Mouse (Mus musculus) kidney, postnatal 0 days (tissue): ENCODE results near the gene Adk. TPM values are rescaled to one million over a fixed set of nuclear protein-coding genes. Genes with fewer than 3 reads are reported as not detected.
A peak's percentile ranks its signal among the peaks of the same experiment; 100 is the strongest.

Experiments
- ATAC-seq: fragments of 200-750 bp; cut with Nextera tagmentation; replicated peaks from 2 replicates; pipeline ENCODE4 v1.8.0; 2017; ENCODE audit warnings: low read depth, moderate number of reproducible peaks, moderate TSS enrichment, moderate library complexity; ENCODE audit not compliant: low FRiP score
- DNase-seq: peaks from one replicate; pipeline ENCODE4 v3.0.0-alpha.2; 2016; ENCODE audit warnings: low spot score
- H3K27ac ChIP-seq: fragments of 300-500 bp; sonication (generic); 2 replicates; pipeline ENCODE4 v1.5.1; 2014; ENCODE audit warnings: mild to moderate bottlenecking
- H3K27me3 ChIP-seq: fragments of 300-500 bp; sonication (generic); 2 replicates; pipeline ENCODE4 v1.6.1; 2014; ENCODE audit warnings: low read length, mixed read lengths; ENCODE audit not compliant: insufficient read depth
- H3K36me3 ChIP-seq: fragments of 300-500 bp; sonication (generic); 2 replicates; pipeline ENCODE4 v1.6.1; 2014; ENCODE audit warnings: low read length, mixed read lengths; ENCODE audit not compliant: insufficient read depth
- H3K4me1 ChIP-seq: fragments of 300-500 bp; sonication (generic); replicated peaks from 2 replicates; pipeline ENCODE4 v1.6.1; 2014; ENCODE audit warnings: antibody characterized with exemption, low read length, mixed read lengths; ENCODE audit not compliant: insufficient read depth
- H3K4me2 ChIP-seq: fragments of 300-500 bp; sonication (generic); 2 replicates; pipeline ENCODE4 v1.6.1; 2014; ENCODE audit warnings: mild to moderate bottlenecking, low read length, moderate library complexity, mixed read lengths
- H3K4me3 ChIP-seq: fragments of 300-500 bp; sonication (generic); replicated peaks from 2 replicates; pipeline ENCODE4 v1.5.1; 2014; ENCODE audit warnings: low read depth, low read length
- H3K9ac ChIP-seq: fragments of 300-500 bp; sonication (generic); 2 replicates; pipeline ENCODE4 v1.6.1; 2014; ENCODE audit warnings: low read depth, low read length
- H3K9me3 ChIP-seq: fragments of 300-500 bp; sonication (generic); replicated peaks from 2 replicates; pipeline ENCODE4 v1.6.1; 2016; ENCODE audit warnings: low read length, inconsistent platforms, mixed read lengths
- CTCF ChIP-seq: IDR thresholded peaks from 2 replicates; pipeline ENCODE4 v1.5.1; 2016; ENCODE audit warnings: antibody characterized with exemption, low read depth, mild to moderate bottlenecking, moderate library complexity
- WGBS: fragments of 180-500 bp; shearing (Covaris S2); extraction: QIAGEN DNeasy Blood & Tissue Kit; methylation state at CpG from one replicate; pipeline ENCODE4 v1.1.7; 2014; 5-methylcytosine and 5-hydroxymethylcytosine counted together
- polyA plus RNA-seq: library from polyadenylated mRNA; unstranded; fragments of >200 nt; fragmentation: Nextera tagmentation; extraction: Ambion mirVana; gene quantifications from 2 replicates; pipeline ENCODE4 v1.2.1, GENCODE M21; 2015

The Adk gene
- polyA plus RNA-seq, 1 experiment from 2014 or later = 193 TPM

DNA sequence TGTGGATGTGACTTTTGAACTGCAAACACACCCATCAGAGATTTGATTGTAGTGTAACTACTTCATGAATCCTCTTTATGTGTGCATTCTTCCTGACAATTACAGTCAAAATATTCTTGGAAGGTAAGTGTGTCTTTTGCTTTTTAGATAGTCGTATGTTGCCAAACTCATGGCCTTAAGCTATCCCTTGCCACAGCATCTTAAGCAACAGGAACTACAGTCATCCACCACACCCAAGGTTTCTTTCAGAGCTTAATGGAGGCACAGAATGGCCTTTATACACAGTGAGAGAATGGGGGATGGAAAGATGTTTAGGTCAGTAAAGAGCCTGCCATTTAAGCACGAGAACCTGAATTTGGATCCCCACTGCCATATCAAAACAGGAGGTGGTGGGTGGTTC is 4.5 kb upstream of the Adk start:
- TF ChIP-seq CTCF = no peak
- ATAC-seq (no peak), DNase-seq (no peak)
- no peaks in the 10 kb centered on the region for H3K9me3 ChIP-seq
- H3K27ac ChIP-seq = no peak overlapping the region
- H3K36me3 ChIP-seq = 0 out of 2 replicates have a peak, but pooled peaks cover 3% of the 10 kb centered on the region
- no peaks in the 10 kb centered on the region for H3K4me1 ChIP-seq
- no peak overlapping the region for H3K4me3 ChIP-seq
- H3K27me3 ChIP-seq = no peaks in the 10 kb centered on the region
- H3K9ac ChIP-seq = no peak overlapping the region
- no peak overlapping the region for H3K4me2 ChIP-seq
- 77% methylated on average over 2 of the region's 2 CpGs for WGBS

DNA sequence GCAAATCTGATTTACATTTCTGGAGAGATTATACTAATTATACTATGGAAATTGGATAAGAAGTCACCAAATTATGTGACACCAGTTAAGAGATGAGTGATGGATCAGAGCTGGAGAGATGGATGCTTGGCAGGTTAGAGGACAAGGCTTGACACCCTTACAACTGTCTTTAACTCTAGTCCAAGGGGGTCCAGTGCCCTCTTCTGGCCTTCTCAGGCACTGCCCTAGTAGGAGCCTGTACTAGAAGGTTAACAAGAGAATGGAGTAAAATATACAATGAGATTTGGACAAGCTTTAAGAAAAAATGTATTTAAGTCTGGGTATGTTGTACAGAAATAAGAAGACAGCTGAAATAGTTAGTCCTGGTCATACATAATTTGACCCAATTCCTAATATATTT is 3.5 kb upstream of the Adk start:
- ATAC-seq (no peak), DNase-seq (peak; percentile 62)
- Histone ChIP-seq H3K36me3 (0 out of 2 replicates have a peak, but pooled peaks cover 3% of the 10 kb centered on the region), H3K9me3 (no peaks in the 10 kb centered on the region), H3K27me3 (no peaks in the 10 kb centered on the region), H3K4me2 (no peak overlapping the region), H3K4me3 (no peak overlapping the region), H3K27ac (no peak overlapping the region), H3K4me1 (0 out of 2 replicates have a peak, but pooled peaks cover 6% of the 10 kb centered on the region), H3K9ac (no peak overlapping the region)
- peak; percentile 71 for TF ChIP-seq CTCF

DNA sequence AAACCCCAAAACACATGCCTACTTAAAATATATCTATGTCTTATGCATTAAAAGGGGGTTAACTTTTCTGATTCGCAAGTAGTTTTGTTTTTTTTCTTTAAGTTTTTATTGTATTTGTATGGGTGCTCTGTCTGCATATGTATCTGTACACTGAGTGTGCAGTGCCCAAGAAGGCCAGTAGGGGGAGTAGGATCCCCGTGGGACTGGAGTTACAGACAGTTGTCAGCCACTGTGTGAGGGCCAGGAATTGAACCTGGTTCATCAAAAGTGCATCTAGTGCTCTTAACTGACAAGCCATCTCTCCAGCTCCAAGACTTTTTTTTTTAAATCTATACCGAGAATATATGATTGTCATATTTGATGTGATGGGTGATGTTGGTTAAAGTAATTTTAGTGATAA is 1.6 kb upstream of the Adk start:
- no peak for ATAC-seq
- Histone ChIP-seq H3K36me3 (no peaks in the 10 kb centered on the region), H3K4me3 (no peak overlapping the region), H3K9ac (no peak overlapping the region), H3K4me1 (0 out of 2 replicates have a peak, but pooled peaks cover 6% of the 10 kb centered on the region), H3K9me3 (no peaks in the 10 kb centered on the region), H3K4me2 (peak overlapping the region; percentile 97; the same call in 1 of the 2 replicates), H3K27me3 (no peaks in the 10 kb centered on the region), H3K27ac (no peak overlapping the region)
- DNase-seq = no peak
- WGBS = 72% methylated on average over 3 of the region's 3 CpGs
- peak; percentile 63; the same call in 1 of the 2 replicates for TF ChIP-seq CTCF

DNA sequence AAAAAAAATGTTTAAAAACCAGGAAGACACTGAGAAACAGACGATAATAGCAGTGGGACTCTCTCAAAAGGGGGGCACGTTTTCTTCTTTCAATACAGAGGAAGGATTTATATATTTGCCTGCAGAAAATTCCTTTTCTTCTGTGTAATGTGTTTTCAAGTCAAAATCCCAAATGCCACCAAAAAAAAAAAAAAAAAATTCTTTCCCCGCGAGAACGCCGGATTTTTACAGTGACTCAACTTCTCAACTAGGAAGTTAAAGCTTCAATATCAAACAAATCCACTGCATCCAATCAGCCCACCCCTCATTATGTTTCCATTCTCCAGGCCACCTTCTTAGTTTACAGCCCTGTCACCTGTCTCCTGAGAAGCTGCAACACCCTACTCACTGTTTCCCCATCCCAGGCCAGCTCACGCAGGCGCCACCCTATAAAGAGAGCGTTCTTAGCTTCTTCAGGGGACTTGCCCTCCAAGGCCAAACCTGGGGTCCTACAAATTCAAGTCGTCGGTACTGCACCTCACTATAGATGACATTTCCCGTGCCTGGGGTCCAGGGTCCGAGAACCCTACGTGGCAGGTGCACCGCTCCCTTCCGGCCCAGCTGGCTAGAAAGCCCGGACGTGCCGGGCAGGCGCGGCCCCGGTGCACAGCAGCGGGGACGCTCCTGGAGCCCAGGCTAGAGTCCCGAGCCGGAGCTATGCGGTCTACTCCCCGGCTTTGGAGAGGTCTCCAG is 828 bp upstream of the Adk start:
- DNase-seq (no peak), ATAC-seq (no peak)
- Histone ChIP-seq H3K9ac (peak overlapping the region; percentile 84), H3K4me1 (0 out of 2 replicates have a peak, but pooled peaks cover 6% of the 10 kb centered on the region), H3K36me3 (no peaks in the 10 kb centered on the region), H3K9me3 (no peaks in the 10 kb centered on the region), H3K27ac (peak overlapping the region; percentile 96), H3K27me3 (no peaks in the 10 kb centered on the region), H3K4me3 (peak overlapping the region; percentile 76), H3K4me2 (peak overlapping the region; percentile 97)
- TF ChIP-seq CTCF = no peak
- 6% methylated on average over 28 of the region's 28 CpGs for WGBS

DNA sequence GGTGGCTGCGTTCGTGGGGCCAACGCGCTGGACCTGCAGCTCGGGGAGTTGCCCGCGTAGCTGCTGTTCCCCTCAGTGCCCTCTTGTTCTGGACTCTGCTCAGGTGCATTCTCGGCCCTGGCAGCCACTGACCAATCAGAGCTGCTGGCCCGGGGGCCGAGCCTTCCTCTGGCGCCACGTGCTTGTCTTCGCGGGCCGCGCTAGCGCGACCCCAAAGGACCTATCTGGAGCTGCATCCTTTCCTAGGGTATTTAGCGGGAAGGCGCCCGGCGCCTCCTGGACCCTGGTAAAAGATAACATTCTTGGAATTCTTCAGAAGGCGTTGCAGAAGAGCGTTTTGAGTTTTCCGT is 382 bp downstream of the Adk start:
- Histone ChIP-seq H3K4me3 (peak overlapping the region; percentile 76), H3K27ac (peak overlapping the region; percentile 96), H3K9me3 (no peaks in the 10 kb centered on the region), H3K27me3 (no peaks in the 10 kb centered on the region), H3K4me1 (0 out of 2 replicates have a peak, but pooled peaks cover 6% of the 10 kb centered on the region), H3K9ac (peak overlapping the region; percentile 71), H3K36me3 (no peaks in the 10 kb centered on the region), H3K4me2 (peak overlapping the region; percentile 97)
- ATAC-seq = peak; percentile 91
- TF ChIP-seq CTCF = peak; percentile 42
- 0% methylated on average over 25 of the region's 25 CpGs for WGBS
- peak; percentile 86 for DNase-seq

DNA sequence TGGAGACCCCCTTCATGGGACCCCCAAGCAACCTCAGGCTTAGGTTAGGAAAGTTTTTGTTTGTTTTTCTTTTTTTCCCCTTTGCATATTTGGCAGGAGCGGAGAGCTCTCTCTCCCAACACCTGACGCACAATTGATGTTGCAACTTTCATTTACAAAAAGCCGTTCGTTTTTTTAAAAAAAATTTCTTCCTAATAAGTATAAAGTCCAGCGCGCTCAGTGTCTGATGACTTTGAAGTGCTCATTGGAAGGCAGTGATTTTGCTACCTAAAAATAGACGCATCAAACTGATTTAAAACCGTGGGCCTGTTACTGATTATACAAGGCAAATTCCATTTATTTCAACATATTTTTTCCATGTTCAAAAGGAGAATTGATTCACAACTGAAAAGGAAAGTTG is 777 bp downstream of the Adk start:
- no peaks in the 10 kb centered on the region for H3K9me3 ChIP-seq
- H3K4me3 ChIP-seq = peak overlapping the region; percentile 76
- 10% methylated on average over 8 of the region's 8 CpGs for WGBS
- TF ChIP-seq CTCF = no peak
- 0 out of 2 replicates have a peak overlapping the region, but pooled peaks have one; percentile 71 for H3K9ac ChIP-seq
- DNase-seq (peak; percentile 54), ATAC-seq (no peak)
- peak overlapping the region; percentile 97 for H3K4me2 ChIP-seq
- 0 out of 2 replicates have a peak, but pooled peaks cover 6% of the 10 kb centered on the region for H3K4me1 ChIP-seq
- no peak overlapping the region for H3K27ac ChIP-seq
- H3K36me3 ChIP-seq = no peaks in the 10 kb centered on the region
- H3K27me3 ChIP-seq = no peaks in the 10 kb centered on the region
